Comparison of ENCODE assay signal across 17 mouse cellular contexts in the genomic region with DNA sequence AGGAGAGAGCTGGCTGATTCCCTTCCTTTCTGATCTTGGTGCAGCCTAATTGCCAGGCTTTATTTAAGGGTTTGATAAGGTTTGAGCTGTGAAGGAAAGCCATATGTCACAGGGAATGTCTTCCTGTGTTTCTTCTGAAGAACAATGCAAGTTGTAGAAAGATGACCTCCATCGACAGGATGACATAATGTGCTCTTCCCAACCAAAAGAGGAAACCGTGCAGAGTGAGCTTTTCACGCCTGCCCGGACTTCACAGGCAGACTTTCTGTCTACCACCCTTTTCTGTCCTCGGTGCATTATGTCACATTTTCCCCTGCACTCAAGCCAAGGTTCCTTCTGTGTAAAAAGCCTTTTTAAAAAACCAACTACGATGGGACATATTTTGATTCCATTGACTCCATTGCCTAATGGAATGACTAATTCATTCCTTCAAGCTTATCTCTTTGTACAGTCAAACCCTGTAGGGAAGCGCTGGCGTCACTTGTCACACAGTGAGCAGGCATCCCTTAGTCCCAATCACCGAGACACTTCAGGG. TPM values are rescaled to one million over a fixed set of nuclear protein-coding genes. Genes with fewer than 3 reads are reported as not detected.
DNase-seq lines count a peak whose midpoint lies in the region; ATAC-seq lines count a peak whose summit lies in the region.
"Had no signal": no experiment of that assay in that cellular context is flagged by ENCODE, and none has a peak within 500 bp of the region (broad histone marks: within the 10 kb centered on the region; RNA-seq: fewer than 3 reads in every experiment).

No protein-coding gene starts in this region.

- no peaks in the 10 kb centered on the region for H3K36me3 ChIP-seq in kidney, embryonic 15.5 days
- no peaks in the 10 kb centered on the region for H3K36me3 ChIP-seq in heart, embryonic 16.5 days (ENCODE audit: control insufficient read depth, insufficient read depth)
- no peaks in the 10 kb centered on the region for H3K36me3 ChIP-seq in hindbrain, embryonic 13.5 days
- H3K36me3 ChIP-seq: hindbrain, embryonic 15.5 days had no signal

- no peaks in the 10 kb centered on the region for H3K4me1 ChIP-seq in kidney, embryonic 15.5 days
- H3K4me1 ChIP-seq in heart, embryonic 16.5 days (ENCODE audit: control insufficient read depth, insufficient read depth, low read length) = peaks cover 20% of the 10 kb centered on the region
- H3K4me1 ChIP-seq in hindbrain, embryonic 13.5 days (replicated peaks) = peaks cover 20% of the 10 kb centered on the region

- no peak for DNase-seq in kidney, adult 8-10 months
- DNase-seq in 416B (ENCODE audit: low read depth) = peak; percentile 39
- DNase-seq in Muller cell, postnatal 12 days (ENCODE audit: inconsistent ontology term) = peak; percentile 56
- DNase-seq in cerebellum, adult 8-10 months = no peak
- DNase-seq: cerebellum, postnatal 14 days; gastrocnemius, postnatal 36 days; kidney, postnatal 4 days; liver; right cerebral cortex, postnatal 14 days had no signal

- H3K27me3 ChIP-seq in kidney, embryonic 15.5 days = peaks cover 12% of the 10 kb centered on the region
- H3K27me3 ChIP-seq in heart, embryonic 16.5 days (ENCODE audit: control insufficient read depth, insufficient read depth, low read length) = no peaks in the 10 kb centered on the region
- H3K27me3 ChIP-seq in hindbrain, embryonic 13.5 days = no peaks in the 10 kb centered on the region
- H3K27me3 ChIP-seq: hindbrain, embryonic 15.5 days had no signal

- no peak overlapping the region for H3K4me2 ChIP-seq in kidney, embryonic 15.5 days
- H3K4me2 ChIP-seq in heart, embryonic 16.5 days (ENCODE audit: low read depth, low read length) = peak overlapping the region; percentile 52
- H3K4me2 ChIP-seq in hindbrain, embryonic 13.5 days = no peak overlapping the region
- H3K4me2 ChIP-seq: hindbrain, embryonic 15.5 days had no signal

- whole genome bisulfite sequencing in kidney, embryonic 15.5 days = 50% methylated on average over 9 of the region's 9 CpGs
- WGBS in heart, embryonic 16.5 days = 14% methylated on average over 9 of the region's 9 CpGs
- 42% methylated on average over 9 of the region's 9 CpGs for WGBS in hindbrain, embryonic 13.5 days

- ATAC-seq in kidney, embryonic 15.5 days (replicated peaks; ENCODE audit: low FRiP score) = no peak
- peak; percentile 83 for ATAC-seq in heart, embryonic 16.5 days (replicated peaks; ENCODE audit: extremely low read depth, insufficient read depth, low FRiP score)
- no peak for ATAC-seq in hindbrain, embryonic 13.5 days (ENCODE audit: low FRiP score)
- ATAC-seq: activated CD4-positive, CD25-positive, alpha-beta regulatory T cell, adult 4 months; intestine, postnatal 0 days; midbrain, embryonic 16.5 days had no signal

- no peaks in the 10 kb centered on the region for H3K9me3 ChIP-seq in kidney, embryonic 15.5 days (replicated peaks)
- no peaks in the 10 kb centered on the region; the same call in none of the 2 replicates for H3K9me3 ChIP-seq in heart, embryonic 16.5 days (replicated peaks; ENCODE audit: control insufficient read depth, low read length)
- peaks cover 3% of the 10 kb centered on the region; the same call in 1 of the 2 replicates for H3K9me3 ChIP-seq in hindbrain, embryonic 13.5 days
- H3K9me3 ChIP-seq: hindbrain, embryonic 15.5 days had no signal

- H3K9ac ChIP-seq in kidney, embryonic 15.5 days = no peak overlapping the region
- H3K9ac ChIP-seq in heart, embryonic 16.5 days (ENCODE audit: low read length) = no peak overlapping the region
- no peak overlapping the region for H3K9ac ChIP-seq in hindbrain, embryonic 13.5 days
- H3K9ac ChIP-seq: hindbrain, embryonic 15.5 days had no signal

- H3K4me3 ChIP-seq in kidney, embryonic 15.5 days (replicated peaks) = no peak overlapping the region
- H3K4me3 ChIP-seq in heart, embryonic 16.5 days (ENCODE audit: low read length) = no peak overlapping the region
- H3K4me3 ChIP-seq in hindbrain, embryonic 13.5 days = no peak overlapping the region
- H3K4me3 ChIP-seq: erythroblast, embryonic 14.5 days; hindbrain, embryonic 15.5 days had no signal

- peak overlapping the region; percentile 56; the same call in 1 of the 2 replicates for H3K27ac ChIP-seq in kidney, embryonic 15.5 days
- H3K27ac ChIP-seq in heart, embryonic 16.5 days (ENCODE audit: low read length) = peak overlapping the region; percentile 70
- no peak overlapping the region for H3K27ac ChIP-seq in hindbrain, embryonic 13.5 days
- H3K27ac ChIP-seq: hindbrain, embryonic 15.5 days had no signal

RNA-seq across cellular contexts. Expression of a gene that starts 7.3 kb away (rescaled TPM):
- polyA plus RNA-seq in kidney, embryonic 15.5 days (2015; fragmentation: Nextera tagmentation; extraction: Ambion mirVana) = 15.1 and 19.0 TPM in 2 replicates
- 20.5 and 21.8 TPM in 2 replicates for polyA plus RNA-seq in heart, embryonic 16.5 days (2015; fragmentation: Nextera tagmentation; extraction: Ambion mirVana)
- 110 and 117 TPM in 2 replicates for polyA plus RNA-seq in hindbrain, embryonic 13.5 days (2015; fragmentation: Nextera tagmentation; extraction: Ambion mirVana)
- polyA plus RNA-seq: activated CD4-positive, CD25-positive, alpha-beta regulatory T cell, adult 4 months had no signal

Comparison
In these comparisons a context has a peak if more than half of its experiments do, and no peak if none do; other contexts are left out.
1. DNase-seq: peak in 416B (single experiment) and Muller cell, postnatal 12 days (single experiment); none in kidney, adult 8-10 months (0 of 2) and cerebellum, adult 8-10 months (single experiment).